Mouse (Mus musculus) thymus, postnatal 25 days (tissue): ENCODE measurements around the gene Rpa3.

Experiments
- DNase-seq: peaks from one replicate; pipeline ENCODE4 v3.0.0; 2022

Rpa3 gene

DNA sequence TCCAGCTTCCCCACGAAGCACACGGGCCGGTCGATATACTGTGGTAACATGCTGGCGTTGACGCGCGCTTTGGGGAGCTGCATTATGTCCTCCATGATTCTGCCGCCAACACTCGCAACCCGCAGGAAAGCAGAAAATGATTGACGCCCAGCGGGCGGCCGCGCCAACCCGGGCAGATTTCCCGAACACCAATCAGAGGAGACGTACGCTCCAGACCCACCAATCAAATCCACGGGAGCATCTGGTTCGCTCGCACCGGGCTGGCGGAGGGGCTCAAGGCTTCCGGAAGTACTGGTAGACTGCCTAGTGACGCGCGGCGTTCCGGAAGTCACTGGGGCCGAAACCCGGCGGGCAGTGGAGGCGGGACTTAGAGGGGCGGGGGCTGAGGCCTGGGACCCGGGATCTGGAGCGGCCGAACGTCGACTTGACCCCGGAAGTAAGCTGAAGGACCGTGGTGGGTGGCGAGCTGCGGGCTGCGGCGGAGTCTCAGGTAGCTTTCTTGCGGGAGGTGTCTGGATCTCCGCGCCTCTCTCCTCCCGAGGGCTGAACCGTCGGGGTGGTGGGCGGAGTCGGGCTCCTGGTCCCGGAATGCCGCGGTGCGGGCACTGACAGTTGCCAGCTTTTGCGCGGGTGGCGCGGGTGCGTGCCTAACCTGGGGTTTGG lies at the start of gene Rpa3, which contains the start of the genes Umad1 and Gm45062:
Rpa3 (minus strand) TSS at position 170 of the 663 bp plus-strand sequence.
Umad1 (plus strand) TSS at position 285 of the 663 bp plus-strand sequence.
Gm45062 (plus strand) TSS at position 447 of the 663 bp plus-strand sequence.
- DNase-seq = peak; percentile 94

DNA sequence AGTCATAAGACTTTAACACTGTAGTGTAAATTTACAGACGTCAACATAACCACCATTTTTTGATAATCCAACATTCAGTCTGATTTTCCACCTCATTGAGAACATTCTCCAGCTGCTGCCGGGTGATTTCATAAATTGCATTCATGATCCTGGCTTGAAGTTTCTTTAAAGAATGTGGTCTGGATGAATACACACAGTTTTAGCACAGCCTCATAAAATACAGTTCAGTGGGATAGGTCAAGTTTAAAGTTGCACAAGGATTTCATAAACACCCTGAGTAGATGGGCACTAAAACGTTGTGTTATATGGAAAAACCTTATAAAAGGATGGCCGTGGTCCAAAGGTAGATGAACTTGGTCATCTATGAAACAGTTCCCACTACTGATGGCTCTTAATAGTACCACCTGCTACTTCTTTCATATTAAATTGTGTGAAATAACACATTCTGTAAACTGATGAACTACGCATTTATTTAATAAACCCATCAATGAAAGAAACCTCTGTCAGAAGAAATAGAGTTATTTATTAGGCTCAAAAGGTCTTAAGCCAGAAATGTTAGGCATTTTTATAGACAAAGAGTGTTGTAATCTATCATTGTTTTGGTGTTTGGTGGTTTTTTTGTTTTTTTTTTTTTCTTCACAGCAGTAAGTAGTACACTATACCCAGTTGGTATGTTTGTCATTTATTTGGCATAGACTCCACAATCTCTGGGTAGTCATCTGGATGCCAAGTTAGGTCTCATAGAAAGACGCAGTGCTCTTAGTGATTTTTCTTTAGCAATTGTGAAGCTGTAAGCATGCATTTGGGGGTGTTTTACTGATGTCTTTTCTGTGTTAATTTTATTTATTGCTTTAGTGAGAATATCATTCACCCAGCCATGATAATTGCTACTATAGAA lies 49.2 kb upstream of the Rpa3 start:
- DNase-seq = no peak

DNA sequence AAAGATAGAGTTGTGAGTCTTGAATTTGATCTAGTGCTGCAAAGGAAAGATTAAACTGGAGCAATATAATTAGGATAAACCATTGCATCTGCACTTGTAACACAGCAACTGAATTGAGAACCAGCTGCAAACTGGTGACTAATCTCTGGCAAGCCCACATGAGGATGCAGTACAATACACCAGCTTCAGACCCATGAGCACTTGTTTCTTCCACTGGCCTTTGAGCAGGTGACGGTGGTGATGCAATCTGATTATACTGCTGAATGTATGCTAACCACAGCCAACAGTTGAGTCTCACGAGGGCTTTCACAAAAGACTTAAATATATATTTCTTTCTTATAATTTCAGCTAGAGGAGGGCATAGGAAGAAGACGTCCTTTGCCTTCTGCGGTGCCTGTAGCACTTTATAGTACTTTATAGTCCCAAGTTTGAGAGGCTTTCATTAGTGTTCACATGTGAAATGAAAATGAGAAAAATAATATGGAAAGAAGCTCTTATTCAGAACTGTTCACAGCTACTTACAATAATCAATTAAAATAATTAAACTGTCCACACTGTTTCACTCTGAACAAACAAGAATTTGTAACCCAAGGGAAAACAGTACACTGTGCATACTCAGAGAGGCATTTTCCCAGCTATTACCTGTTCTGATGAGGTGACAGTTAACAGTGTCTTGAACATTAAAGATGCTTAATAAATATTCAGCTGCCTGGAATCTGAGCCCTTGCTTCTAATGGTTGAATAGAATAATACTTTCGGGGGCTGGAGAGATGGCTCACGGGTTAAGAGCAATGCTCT lies 40.3 kb upstream of the Rpa3 start:
- peak; percentile 39 for DNase-seq

DNA sequence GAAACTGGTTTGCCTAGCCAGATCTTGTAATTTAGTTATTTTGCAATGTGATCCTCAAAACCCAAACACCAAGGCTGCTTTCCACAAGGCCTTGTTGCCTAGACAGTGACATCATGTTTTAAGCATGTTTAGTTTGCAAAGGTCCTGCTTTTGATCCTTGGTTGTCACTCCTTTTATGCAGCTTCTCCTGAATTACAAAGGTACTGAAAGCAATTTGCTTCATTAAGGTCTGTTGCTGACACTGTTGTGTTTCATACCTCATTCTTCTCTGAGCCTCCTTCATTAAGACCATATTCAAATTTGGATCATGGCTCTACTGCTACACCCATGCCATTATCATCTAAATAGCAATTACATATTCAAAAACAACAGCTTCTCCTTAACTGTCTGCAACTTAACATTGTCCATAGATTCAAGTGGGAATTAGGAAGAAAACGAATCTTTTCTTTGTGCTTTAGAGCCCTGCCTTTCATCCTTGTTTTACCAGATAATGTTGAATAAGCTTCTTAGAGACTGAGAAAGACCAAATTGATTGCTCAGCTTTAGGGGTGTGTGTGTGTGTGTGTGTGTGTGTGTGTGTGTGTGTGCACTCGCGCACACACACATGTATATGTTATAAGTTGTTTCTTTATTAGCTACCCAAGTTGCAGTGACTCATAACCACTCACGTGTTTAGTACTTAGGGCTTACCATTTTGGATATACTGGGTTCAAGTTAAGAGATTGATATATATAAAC lies 35.2 kb upstream of the Rpa3 start:
- no peak for DNase-seq

DNA sequence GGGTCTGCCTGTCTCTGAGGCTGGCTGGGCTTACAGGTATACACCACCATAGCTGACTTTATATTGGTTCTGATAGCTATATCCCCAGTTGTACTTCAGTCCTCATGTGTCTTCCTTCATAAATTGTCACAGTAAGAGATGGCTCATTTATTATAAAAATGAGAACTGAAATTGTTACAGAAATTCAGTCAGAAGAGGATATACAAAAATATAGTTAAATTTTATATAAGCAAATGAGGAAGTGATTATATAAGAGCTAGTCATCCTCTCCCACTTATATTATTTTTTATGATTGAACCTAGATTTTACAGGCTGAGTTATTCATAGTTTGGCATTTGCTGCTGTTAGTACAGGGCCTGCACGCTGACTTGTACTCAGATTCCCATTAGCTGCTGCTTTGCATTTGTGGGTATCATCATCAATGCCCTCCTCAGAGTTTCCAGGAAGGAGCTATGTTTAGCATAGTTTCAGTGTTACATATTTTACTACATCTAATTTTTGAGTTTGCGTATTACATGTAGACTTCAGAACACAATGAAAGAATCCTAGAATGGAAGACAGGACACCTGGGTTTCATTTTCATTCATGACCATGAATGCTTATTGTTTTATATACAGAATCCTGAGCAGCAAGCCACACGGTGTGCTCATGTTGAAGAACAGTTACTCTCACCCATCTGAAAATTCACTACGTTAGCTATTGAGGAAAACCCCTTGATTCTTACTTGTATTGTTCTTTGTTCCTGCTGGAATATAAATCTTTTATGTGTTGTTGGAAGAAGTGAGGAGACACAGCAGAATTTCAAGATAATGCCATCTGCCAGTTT lies 30.0 kb upstream of the Rpa3 start:
- DNase-seq = no peak

DNA sequence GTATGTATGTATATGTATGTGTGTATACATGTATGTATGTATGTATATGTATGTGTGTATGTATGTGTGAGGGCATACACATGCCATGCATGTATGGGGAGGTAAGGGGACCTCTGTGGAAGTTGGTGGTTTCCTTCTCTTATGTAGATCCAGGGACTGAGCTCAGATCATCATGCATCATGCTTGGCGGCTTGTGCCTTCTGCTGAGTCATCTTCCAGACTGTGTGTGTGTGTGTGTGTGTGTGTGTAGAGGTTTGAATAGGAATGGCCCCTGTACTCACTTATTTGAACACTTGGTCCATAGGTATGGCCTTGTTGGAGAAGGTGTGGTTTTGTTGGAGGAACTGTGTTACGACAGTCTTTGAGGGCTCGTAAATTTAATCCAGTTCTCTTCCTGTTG lies 27.2 kb upstream of the Rpa3 start:
- DNase-seq = no peak

DNA sequence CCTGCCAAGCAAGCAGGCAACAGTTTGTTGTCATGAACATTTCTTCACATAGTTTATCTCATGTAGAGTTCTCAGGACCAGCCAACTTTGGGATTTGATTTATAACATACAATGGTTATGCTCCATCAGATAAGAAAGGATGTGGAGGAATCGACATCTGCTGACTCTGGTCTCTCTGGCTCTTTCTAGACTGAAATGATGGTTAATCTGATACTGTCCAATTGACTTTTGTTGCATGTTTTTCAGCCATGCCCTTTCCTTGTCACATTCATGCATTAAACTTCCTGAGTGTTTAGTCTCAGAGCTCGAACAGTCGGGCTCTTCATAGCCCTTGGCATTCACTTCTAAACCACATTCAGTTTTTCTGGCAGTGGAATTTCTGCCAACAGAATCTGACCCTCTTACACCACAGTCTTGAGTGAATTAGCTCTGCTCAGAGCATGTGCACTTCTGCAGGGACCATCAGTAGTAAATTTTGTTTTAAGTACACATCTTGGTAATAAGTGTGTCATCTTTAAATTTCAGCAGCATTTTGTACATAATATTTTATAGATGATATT lies 26.5 kb upstream of the Rpa3 start:
- DNase-seq = no peak

DNA sequence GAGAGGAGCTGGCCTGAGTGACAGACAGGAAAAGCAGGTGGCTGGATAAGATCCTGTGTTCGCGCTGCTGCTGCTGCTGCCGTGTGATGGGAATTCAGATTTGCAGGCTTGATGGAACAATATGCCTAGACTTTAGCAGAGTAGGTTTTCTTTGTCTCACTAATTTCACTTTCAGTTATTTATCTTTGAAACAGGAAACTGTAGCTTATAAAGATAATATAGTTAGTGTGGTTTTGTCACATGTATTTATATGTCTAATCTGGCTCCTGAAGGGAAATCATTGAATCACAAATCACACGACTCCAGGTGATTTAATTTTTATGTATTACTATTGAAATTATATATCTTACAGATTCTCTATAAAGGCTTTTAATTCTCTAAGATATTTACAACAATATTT lies 24.3 kb upstream of the Rpa3 start:
- no peak for DNase-seq

DNA sequence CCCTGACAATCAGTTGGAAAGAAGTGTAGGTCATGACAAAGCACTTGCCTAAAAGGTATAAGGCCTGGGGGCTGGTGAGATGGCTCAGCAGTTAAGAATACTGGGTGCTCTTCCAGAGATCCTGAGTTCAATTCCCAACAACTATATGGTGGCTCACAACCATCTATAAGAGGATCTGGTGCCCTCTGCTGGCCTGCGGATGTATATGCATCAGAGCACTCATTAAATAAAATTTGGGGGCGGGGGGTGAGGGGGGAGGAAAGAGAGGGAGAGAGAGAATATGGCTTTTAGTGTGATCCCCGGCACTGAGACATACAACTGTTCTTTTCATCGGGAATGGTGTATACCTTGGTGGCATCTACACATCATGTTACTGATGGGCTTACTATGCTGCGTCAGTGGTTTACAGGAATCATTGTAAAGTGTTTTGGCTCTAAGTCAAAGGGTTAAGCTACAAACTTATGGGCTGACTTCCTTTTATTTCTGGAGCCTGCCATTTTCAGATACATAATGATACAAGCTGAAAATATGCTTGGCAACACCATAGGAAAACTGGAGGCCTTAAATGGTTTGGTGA lies 19.5 kb upstream of the Rpa3 start:
- peak; percentile 40 for DNase-seq

DNA sequence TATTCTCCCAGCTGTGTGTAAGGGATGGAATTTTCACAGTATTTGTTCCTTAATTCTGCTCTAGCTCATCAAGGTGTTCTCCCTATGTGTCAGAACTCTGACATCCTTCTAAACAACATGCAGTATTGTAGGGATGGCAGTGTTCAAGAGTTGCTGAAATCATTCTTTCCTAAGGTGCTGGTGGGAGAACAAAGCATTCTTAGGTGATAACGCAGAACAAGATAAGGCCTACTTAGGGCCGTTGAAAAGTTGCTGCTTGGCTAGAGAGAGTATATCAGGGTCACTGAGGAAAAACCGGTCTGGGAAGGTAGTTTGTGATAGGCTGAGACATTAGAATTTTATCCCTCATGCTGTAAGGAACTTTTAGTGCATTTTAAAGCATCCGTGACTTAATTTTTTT lies 17.5 kb upstream of the Rpa3 start:
- DNase-seq = no peak

DNA sequence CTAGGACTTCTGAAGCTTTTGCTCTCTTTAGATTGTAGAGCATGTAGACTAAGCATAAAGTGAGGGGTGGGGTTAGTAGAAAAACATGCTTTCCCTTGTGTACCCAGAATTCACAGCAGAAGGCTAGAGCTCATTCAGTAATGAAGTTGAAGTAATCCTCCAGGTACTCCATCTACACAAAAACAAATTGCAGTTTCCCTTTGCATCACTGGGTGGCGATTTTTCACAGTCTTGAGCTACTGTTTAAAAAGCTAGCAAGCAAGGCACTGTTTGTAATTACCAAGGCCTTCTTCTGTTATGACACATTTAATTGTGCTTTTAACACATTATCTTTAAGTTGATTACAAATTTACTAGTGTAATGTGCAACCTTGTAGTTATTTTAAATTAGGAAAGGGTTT lies 16.1 kb upstream of the Rpa3 start:
- peak; percentile 92 for DNase-seq

DNA sequence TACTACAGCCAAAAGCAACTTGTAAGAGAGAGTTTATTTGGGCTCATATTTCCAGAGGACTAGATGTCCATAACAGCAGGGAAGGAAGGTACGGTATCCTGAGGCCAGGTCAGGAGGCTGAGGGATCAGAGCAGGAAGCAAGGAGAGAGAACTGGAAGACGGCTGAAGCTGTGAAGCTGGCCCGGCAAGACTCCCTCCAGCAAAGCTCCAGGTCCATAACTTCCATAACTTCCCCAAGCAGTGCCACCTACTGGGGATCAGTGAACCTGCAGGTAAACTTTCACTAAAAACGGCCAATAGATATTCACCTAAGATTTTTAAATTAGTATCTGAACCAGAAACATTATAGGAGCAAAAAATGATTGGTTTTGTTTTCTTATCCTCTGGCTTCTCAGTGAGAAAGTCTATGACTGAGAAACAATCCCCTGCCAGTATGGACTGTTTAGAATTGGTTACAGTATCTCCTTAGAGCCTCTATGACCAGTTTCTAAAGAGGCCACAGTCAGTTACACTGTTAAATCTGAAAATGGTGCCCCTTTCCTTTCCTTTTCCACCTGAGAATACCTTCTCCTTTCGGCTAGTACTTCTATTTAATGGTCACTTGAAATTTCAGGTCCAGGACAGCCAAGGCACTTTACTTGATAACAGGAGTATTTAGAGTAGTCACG lies 15.5 kb upstream of the Rpa3 start:
- DNase-seq = peak; percentile 62

DNA sequence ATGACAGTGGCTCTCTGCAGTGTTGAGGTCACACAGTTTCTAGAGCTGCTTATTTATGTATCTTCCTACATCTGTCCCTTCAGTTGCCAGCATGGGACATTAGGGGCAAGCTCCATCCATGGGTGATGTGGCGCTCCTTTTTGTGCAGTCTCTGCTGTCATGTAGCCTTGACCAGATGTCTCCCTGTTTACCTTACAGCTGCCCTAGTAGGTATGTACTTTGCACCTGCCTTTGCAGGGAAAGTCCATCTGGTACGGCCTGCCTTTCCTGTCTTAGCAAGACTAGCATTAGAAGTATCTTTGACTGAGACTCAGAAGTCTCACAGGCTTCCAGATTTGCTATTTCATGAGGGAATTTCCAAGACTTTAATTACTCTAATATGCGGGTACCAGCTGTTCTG lies 12.1 kb upstream of the Rpa3 start:
- no peak for DNase-seq

DNA sequence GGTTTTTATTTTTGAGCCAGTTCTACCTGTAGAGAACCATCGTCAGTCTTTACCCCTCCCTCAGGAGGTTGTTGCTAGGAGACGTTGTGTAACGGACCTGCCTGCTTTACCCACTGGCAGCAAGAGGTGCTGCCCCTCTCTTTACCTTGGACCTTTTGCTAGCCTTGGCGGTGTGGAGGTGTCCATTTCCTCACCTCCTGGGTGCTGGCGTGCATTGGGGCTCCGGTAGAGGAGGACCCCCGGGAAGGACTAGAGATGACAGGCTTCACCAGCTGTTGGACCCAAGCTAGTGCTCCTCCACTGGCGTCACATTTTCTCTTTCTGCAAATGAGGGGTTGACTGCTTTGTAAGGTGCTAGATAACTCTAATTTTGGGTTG lies 683 bp upstream of the Rpa3 start:
- DNase-seq = no peak

DNA sequence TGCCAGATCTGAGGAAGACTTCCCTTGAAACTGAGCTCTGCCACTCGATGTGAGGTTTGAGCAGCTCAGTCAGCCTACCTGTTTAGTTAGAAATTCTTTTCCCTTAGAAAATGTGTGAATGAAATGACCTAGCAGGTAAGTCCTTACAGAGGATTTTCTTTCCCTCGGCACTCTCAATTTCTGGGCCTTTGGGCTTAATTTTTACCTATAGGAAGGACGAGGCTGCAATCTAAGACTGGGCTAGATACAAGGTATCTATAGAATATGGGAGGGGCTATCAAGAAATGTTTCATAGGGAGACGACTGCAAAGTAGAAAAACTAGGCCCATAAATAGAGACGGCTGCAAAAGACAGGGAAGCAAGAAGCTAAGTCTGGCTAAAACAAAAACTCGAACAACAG lies 657 bp downstream of the Rpa3 start:
- no peak for DNase-seq

DNA sequence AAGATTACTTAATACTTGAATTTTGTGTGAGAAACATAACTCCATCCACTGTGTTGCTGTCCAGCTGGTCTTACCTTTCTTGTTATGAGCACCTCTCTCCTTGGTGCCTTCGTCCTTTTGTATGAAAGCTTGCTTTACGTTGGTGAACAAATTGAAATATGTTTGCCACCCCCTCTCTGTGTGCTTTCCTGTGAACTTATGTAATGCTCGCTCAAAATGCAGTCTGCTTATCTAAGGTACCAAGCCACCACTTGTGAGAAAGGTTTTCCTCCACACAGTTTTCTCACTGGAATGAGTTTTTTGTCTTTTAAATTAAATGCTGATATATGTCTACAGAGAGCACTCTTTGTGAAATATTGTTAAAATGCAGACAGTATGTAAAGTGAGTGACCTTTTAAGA lies 30.4 kb downstream of the Rpa3 start:
- DNase-seq = no peak

DNA sequence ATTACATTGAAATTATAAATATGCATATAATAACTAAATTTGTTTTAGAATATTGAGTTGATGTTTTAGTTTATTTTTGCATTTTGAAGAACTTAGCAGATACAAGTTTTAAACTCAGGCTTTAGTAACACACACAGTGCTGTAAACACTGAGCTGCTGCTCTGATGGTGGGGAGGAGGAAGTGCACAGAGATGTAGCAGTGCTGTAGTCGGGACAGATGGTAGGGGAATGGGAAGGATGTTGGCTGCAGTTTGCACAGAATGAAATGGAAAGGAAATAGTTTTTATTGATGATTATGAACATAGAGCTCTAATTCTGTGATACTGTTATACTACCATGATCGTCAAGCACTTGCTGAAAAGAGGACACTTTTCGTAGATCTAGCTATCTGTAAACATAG lies 31.9 kb downstream of the Rpa3 start:
- DNase-seq = no peak

DNA sequence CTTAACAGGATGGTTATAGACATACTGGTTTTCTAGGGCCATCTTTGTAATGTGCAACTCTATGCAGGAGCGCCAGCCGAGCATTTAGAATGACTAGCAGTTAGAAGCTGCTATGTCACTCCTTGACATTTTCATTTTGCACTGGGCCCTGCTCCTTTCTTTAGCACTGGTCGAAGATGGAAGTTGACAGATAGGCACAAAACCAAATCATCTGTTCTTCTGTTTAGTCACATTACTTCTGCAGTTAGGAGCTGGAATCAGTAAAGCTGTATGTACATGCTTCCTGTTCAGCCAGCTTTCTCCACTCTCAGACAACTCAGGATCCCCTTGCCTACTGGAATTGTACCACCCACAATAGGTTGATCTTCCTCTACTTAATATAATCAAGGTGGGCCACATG lies 48.3 kb downstream of the Rpa3 start:
- DNase-seq = no peak

DNA sequence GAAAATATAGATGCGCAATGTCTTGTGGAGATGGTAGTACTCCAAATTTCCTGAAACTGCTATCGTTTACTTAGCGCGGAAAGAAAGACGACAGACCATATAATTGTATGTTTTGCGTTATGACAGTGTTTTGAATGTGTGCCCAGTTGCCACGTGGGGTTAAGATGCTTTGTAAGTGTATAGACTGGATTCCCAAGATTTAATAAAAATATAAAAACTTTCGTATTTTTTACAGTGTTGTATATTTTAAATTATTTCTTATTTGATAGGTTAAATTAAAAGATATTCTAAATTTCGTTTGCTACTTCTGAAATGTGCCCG lies 49.1 kb downstream of the Rpa3 start:
- no peak for DNase-seq

DNA sequence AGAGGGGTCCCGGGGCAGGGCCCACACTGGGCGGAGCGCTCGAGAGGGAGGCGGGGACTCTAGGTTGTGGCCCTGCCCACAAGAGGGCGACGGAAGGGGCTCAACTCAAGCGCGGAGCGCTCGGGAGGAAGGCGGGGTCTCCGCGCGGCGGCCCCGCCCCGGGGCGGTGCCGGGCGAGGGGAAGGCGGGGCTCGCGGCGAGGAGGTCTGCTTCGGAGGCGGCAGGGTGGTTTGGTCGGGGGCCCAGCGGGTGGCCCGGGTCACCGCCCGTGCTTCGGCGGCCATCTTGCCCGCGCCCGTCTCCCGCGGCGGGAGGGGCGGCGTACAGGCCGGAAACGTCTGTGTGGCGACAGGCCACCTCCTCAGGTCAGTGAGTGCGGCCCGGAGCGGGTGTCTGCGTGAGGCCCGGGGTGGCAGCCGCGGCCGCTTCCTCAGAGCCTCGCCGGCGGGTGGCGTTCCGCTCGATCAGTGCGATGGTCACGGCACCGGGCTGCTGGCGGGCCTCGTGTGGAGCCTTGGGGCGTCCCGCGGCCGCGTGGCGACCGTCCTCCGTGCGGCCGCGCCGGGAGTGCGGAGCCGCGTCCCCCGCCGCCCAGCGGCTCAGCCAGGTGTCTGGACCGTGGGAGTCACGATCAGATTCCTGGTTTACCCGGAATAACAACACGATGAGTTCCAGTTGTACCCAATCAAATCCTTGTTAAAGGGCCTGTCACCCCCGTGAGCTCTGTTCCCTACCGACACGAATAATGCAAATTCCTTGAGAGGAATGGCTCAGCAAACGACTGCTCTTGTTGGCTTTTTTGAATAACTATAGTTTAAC lies 49.7 kb downstream of the Rpa3 start, which contains the start of gene Mios:
Mios (plus strand) TSS at position 176 of the 819 bp plus-strand sequence.
- peak; percentile 88 for DNase-seq
